Mouse (Mus musculus) stomach, postnatal 0 days (tissue): ENCODE results near the gene Slc8a1. TPM values are rescaled to one million over a fixed set of nuclear protein-coding genes. Genes with fewer than 3 reads are reported as not detected.
A peak's percentile ranks its signal among the peaks of the same experiment; 100 is the strongest.

Source experiments
- ATAC-seq: fragments of 200-750 bp; cut with Nextera tagmentation; 2 replicates; pipeline ENCODE4 v1.8.0; 2017; ENCODE audit not compliant: low FRiP score, low TSS enrichment
- DNase-seq: peaks from one replicate; pipeline ENCODE4 v3.0.0-alpha.2; 2016; ENCODE audit warnings: low spot score
- H3K27ac ChIP-seq: fragments of 300-500 bp; sonication (generic); replicated peaks from 2 replicates; pipeline ENCODE4 v1.5.1; 2014; ENCODE audit warnings: mild to moderate bottlenecking, control low read depth
- H3K27me3 ChIP-seq: fragments of 300-500 bp; sonication (generic); 2 replicates; pipeline ENCODE4 v1.6.1; 2014; ENCODE audit warnings: low read length; ENCODE audit not compliant: control insufficient read depth, insufficient read depth
- H3K36me3 ChIP-seq: fragments of 300-500 bp; sonication (generic); 2 replicates; pipeline ENCODE4 v1.6.1; 2014; ENCODE audit warnings: low read length, mixed read lengths; ENCODE audit not compliant: control insufficient read depth, insufficient read depth
- H3K4me1 ChIP-seq: fragments of 300-500 bp; sonication (generic); replicated peaks from 2 replicates; pipeline ENCODE4 v1.6.1; 2014; ENCODE audit warnings: antibody characterized with exemption; ENCODE audit not compliant: control insufficient read depth, insufficient read depth
- H3K4me2 ChIP-seq: fragments of 300-500 bp; sonication (generic); replicated peaks from 2 replicates; pipeline ENCODE4 v1.6.1; 2014; ENCODE audit warnings: low read depth, mild to moderate bottlenecking, control low read depth, moderate library complexity
- H3K4me3 ChIP-seq: fragments of 300-500 bp; sonication (generic); 2 replicates; pipeline ENCODE4 v1.5.1; 2014; ENCODE audit warnings: low read depth, low read length, control low read depth
- H3K9ac ChIP-seq: fragments of 300-500 bp; sonication (generic); 2 replicates; pipeline ENCODE4 v1.6.1; 2014; ENCODE audit warnings: mild to moderate bottlenecking, low read length, control low read depth, mixed read lengths
- H3K9me3 ChIP-seq: fragments of 300-500 bp; sonication (generic); 2 replicates; pipeline ENCODE4 v1.6.1; 2016; ENCODE audit warnings: low read length; ENCODE audit not compliant: control insufficient read depth
- CTCF ChIP-seq: IDR thresholded peaks from 2 replicates; pipeline ENCODE4 v1.5.1; 2016; ENCODE audit warnings: antibody characterized with exemption, low read depth, mild to moderate bottlenecking, moderate library complexity
- EP300 ChIP-seq: optimal IDR thresholded peaks from 2 replicates; pipeline ENCODE3; 2016; ENCODE audit warnings: antibody characterized with exemption
- WGBS: fragments of 180-500 bp; shearing (Covaris S2); extraction: QIAGEN DNeasy Blood & Tissue Kit; methylation state at CpG from one replicate; pipeline ENCODE4 v1.1.7; 2014; 5-methylcytosine and 5-hydroxymethylcytosine counted together
- polyA plus RNA-seq: library from polyadenylated mRNA; unstranded; fragments of >200 nt; fragmentation: Nextera tagmentation; extraction: Ambion mirVana; gene quantifications from 2 replicates; pipeline ENCODE4 v1.2.1, GENCODE M21; 2015

The Slc8a1 gene
- polyA plus RNA-seq, 1 experiment from 2014 or later = 3.1 TPM

GRCm38 (mm10) chr17:81616326-81616725, 121.9 kb downstream of the Slc8a1 start:
- H3K36me3 ChIP-seq = no peaks in the 10 kb centered on the region
- H3K27ac ChIP-seq = no peak overlapping the region
- TF ChIP-seq EP300 (no peak), CTCF (no peak)
- H3K9me3 ChIP-seq = no peaks in the 10 kb centered on the region
- ATAC-seq (no peak), DNase-seq (no peak)
- H3K4me3 ChIP-seq = no peak overlapping the region
- 76% methylated on average over 4 of the region's 4 CpGs for WGBS
- H3K4me2 ChIP-seq = no peak overlapping the region
- no peaks in the 10 kb centered on the region for H3K27me3 ChIP-seq
- no peak overlapping the region for H3K9ac ChIP-seq
- H3K4me1 ChIP-seq = no peaks in the 10 kb centered on the region

GRCm38 (mm10) chr17:81615391-81615790, 122.8 kb downstream of the Slc8a1 start:
- ATAC-seq (no peak), DNase-seq (no peak)
- H3K27ac ChIP-seq = no peak overlapping the region
- no peak overlapping the region for H3K4me3 ChIP-seq
- H3K27me3 ChIP-seq = no peaks in the 10 kb centered on the region
- 89% methylated on average over 8 of the region's 8 CpGs for WGBS
- H3K36me3 ChIP-seq = no peaks in the 10 kb centered on the region
- no peak overlapping the region for H3K9ac ChIP-seq
- H3K9me3 ChIP-seq = no peaks in the 10 kb centered on the region
- no peak overlapping the region for H3K4me2 ChIP-seq
- no peaks in the 10 kb centered on the region for H3K4me1 ChIP-seq
- TF ChIP-seq EP300 = no peak
- no peak for TF ChIP-seq CTCF

GRCm38 (mm10) chr17:81607515-81607914, 130.7 kb downstream of the Slc8a1 start:
- TF ChIP-seq EP300 (no peak), CTCF (no peak)
- Histone ChIP-seq H3K36me3 (no peaks in the 10 kb centered on the region), H3K4me3 (no peak overlapping the region), H3K27ac (no peak overlapping the region), H3K9me3 (no peaks in the 10 kb centered on the region), H3K27me3 (no peaks in the 10 kb centered on the region), H3K4me1 (no peaks in the 10 kb centered on the region), H3K4me2 (no peak overlapping the region), H3K9ac (no peak overlapping the region)
- WGBS = 81% methylated on average over 3 of the region's 3 CpGs
- ATAC-seq (no peak), DNase-seq (no peak)

- no peak for DNase-seq
- no peak for ATAC-seq
- H3K27ac ChIP-seq = peak overlapping the region; percentile 53; the same call in 1 of the 2 replicates
Observed at GRCm38 (mm10) chr17:81606084-81606483, 132.1 kb downstream of the Slc8a1 start.

GRCm38 (mm10) chr17:81605219-81605660, 132.9 kb downstream of the Slc8a1 start:
- H3K9ac ChIP-seq = no peak overlapping the region
- H3K4me2 ChIP-seq = no peak overlapping the region
- no peaks in the 10 kb centered on the region for H3K9me3 ChIP-seq
- DNase-seq (peak; percentile 15), ATAC-seq (peak; percentile 88)
- H3K4me3 ChIP-seq = no peak overlapping the region
- TF ChIP-seq CTCF = no peak
- TF ChIP-seq EP300 = no peak
- peak overlapping the region; percentile 53 for H3K27ac ChIP-seq
- no peaks in the 10 kb centered on the region for H3K36me3 ChIP-seq
- H3K4me1 ChIP-seq = no peaks in the 10 kb centered on the region
- WGBS = 37% methylated on average over 4 of the region's 4 CpGs
- H3K27me3 ChIP-seq = no peaks in the 10 kb centered on the region

More at GRCm38 (mm10) chr17:81606084-81606483, 132.1 kb downstream of the Slc8a1 start:
- no peak overlapping the region for H3K9ac ChIP-seq
- no peaks in the 10 kb centered on the region for H3K36me3 ChIP-seq
- H3K4me3 ChIP-seq = no peak overlapping the region
- no peak overlapping the region for H3K4me2 ChIP-seq
- no peak for TF ChIP-seq CTCF
- TF ChIP-seq EP300 = no peak
- no peaks in the 10 kb centered on the region for H3K4me1 ChIP-seq
- H3K9me3 ChIP-seq = no peaks in the 10 kb centered on the region
- 23% methylated on average over 2 of the region's 2 CpGs for WGBS
- no peaks in the 10 kb centered on the region for H3K27me3 ChIP-seq

GRCm38 (mm10) chr17:81599072-81599471, 139.1 kb downstream of the Slc8a1 start:
- Histone ChIP-seq H3K27me3 (no peaks in the 10 kb centered on the region), H3K36me3 (no peaks in the 10 kb centered on the region), H3K9ac (no peak overlapping the region), H3K4me2 (no peak overlapping the region), H3K27ac (no peak overlapping the region), H3K4me1 (no peaks in the 10 kb centered on the region), H3K4me3 (no peak overlapping the region), H3K9me3 (no peaks in the 10 kb centered on the region)
- ATAC-seq = no peak
- DNase-seq = no peak
- 95% methylated on average over 2 of the region's 2 CpGs for WGBS
- TF ChIP-seq CTCF (no peak), EP300 (no peak)
